Mouse (Mus musculus) E14TG2a.4 (cell line): ENCODE measurements around the gene Aff3.
A peak's percentile ranks its signal among the peaks of the same experiment; 100 is the strongest.

ENCODE experiments used
- H3K27me3 ChIP-seq: 2 replicates; pipeline ENCODE4 v1.6.1; 2014; ENCODE audit warnings: low read length, control low read depth; ENCODE audit not compliant: insufficient read depth
- H3K36me3 ChIP-seq: 2 replicates; pipeline ENCODE4 v1.6.1; 2014; ENCODE audit warnings: low read length, control low read depth; ENCODE audit not compliant: insufficient read depth
- H3K4me1 ChIP-seq: replicated peaks from 2 replicates; pipeline ENCODE4 v1.6.1; 2014; ENCODE audit warnings: low read depth, low read length, control low read depth
- H3K4me3 ChIP-seq: replicated peaks from 2 replicates; pipeline ENCODE4 v1.5.1; 2014; ENCODE audit warnings: mild to moderate bottlenecking, low read length
- H3K9me3 ChIP-seq: 2 replicates; pipeline ENCODE4 v1.6.1; 2014; ENCODE audit warnings: low read length, control low read depth
- CTCF ChIP-seq: conservative IDR thresholded peaks from 2 replicates; pipeline ENCODE4 v1.5.1; 2014; ENCODE audit warnings: low read length
- NANOG ChIP-seq: IDR thresholded peaks from 2 replicates; pipeline ENCODE4 v1.6.1; 2014; ENCODE audit warnings: borderline replicate concordance, low read length, mixed read lengths
- POU5F1 ChIP-seq: IDR thresholded peaks from 2 replicates; pipeline ENCODE4 v1.6.1; 2014; ENCODE audit warnings: low read length, borderline replicate concordance

Aff3 gene

GRCm38 (mm10) chr1:38252766-38253079 is 412.0 kb downstream of the Aff3 start:
- TF ChIP-seq POU5F1 (no peak), CTCF (peak; percentile 94), NANOG (no peak)
- H3K4me1 ChIP-seq = 0 out of 2 replicates have a peak, but pooled peaks cover 6% of the 10 kb centered on the region
- no peaks in the 10 kb centered on the region; the same call in 1 of the 2 replicates for H3K27me3 ChIP-seq
- H3K4me3 ChIP-seq = no peak overlapping the region
- H3K9me3 ChIP-seq = peaks cover 4% of the 10 kb centered on the region; the same call in 1 of the 2 replicates
- H3K36me3 ChIP-seq = no peaks in the 10 kb centered on the region

GRCm38 (mm10) chr1:38252031-38252765 is 412.6 kb downstream of the Aff3 start:
- TF ChIP-seq CTCF (no peak), NANOG (no peak), POU5F1 (no peak)
- H3K27me3 ChIP-seq = no peaks in the 10 kb centered on the region
- H3K4me1 ChIP-seq = 0 out of 2 replicates have a peak, but pooled peaks cover 6% of the 10 kb centered on the region
- peaks cover 4% of the 10 kb centered on the region; the same call in 1 of the 2 replicates for H3K9me3 ChIP-seq
- H3K4me3 ChIP-seq = no peak overlapping the region
- no peaks in the 10 kb centered on the region for H3K36me3 ChIP-seq

- H3K27me3 ChIP-seq = no peaks in the 10 kb centered on the region
- no peak overlapping the region for H3K4me3 ChIP-seq
- 0 out of 2 replicates have a peak, but pooled peaks cover 6% of the 10 kb centered on the region for H3K4me1 ChIP-seq
- no peaks in the 10 kb centered on the region for H3K36me3 ChIP-seq
- peaks cover 4% of the 10 kb centered on the region; the same call in 1 of the 2 replicates for H3K9me3 ChIP-seq
- no peak for TF ChIP-seq NANOG
- no peak for TF ChIP-seq POU5F1
- no peak for TF ChIP-seq CTCF
These were observed 413.3 kb downstream of the Aff3 start for GRCm38 (mm10) chr1:38251448-38251847.

GRCm38 (mm10) chr1:38250246-38250645 is 414.5 kb downstream of the Aff3 start:
- TF ChIP-seq POU5F1 (no peak), NANOG (no peak)
- H3K4me3 ChIP-seq = no peak overlapping the region

GRCm38 (mm10) chr1:38249561-38249960 is 415.2 kb downstream of the Aff3 start:
- TF ChIP-seq POU5F1 (no peak), CTCF (no peak), NANOG (no peak)
- Histone ChIP-seq H3K4me3 (no peak overlapping the region), H3K27me3 (no peaks in the 10 kb centered on the region), H3K4me1 (no peaks in the 10 kb centered on the region), H3K36me3 (no peaks in the 10 kb centered on the region), H3K9me3 (no peaks in the 10 kb centered on the region)

More at GRCm38 (mm10) chr1:38250246-38250645, 414.5 kb downstream of the Aff3 start:
- Histone ChIP-seq H3K9me3 (no peaks in the 10 kb centered on the region; the same call in 1 of the 2 replicates), H3K36me3 (no peaks in the 10 kb centered on the region), H3K4me1 (no peaks in the 10 kb centered on the region), H3K27me3 (no peaks in the 10 kb centered on the region)

GRCm38 (mm10) chr1:38248027-38248426 is 416.7 kb downstream of the Aff3 start:
- H3K4me1 ChIP-seq = no peaks in the 10 kb centered on the region
- H3K4me3 ChIP-seq = no peak overlapping the region
- H3K36me3 ChIP-seq = no peaks in the 10 kb centered on the region
- no peaks in the 10 kb centered on the region for H3K27me3 ChIP-seq
- no peaks in the 10 kb centered on the region for H3K9me3 ChIP-seq
- TF ChIP-seq CTCF = no peak
- TF ChIP-seq NANOG = no peak
- TF ChIP-seq POU5F1 = no peak

- H3K4me1 ChIP-seq = no peaks in the 10 kb centered on the region
- no peak for TF ChIP-seq NANOG
- no peaks in the 10 kb centered on the region for H3K9me3 ChIP-seq
- H3K4me3 ChIP-seq = no peak overlapping the region
- no peaks in the 10 kb centered on the region for H3K36me3 ChIP-seq
- H3K27me3 ChIP-seq = no peaks in the 10 kb centered on the region
These were observed 422.2 kb downstream of the Aff3 start for GRCm38 (mm10) chr1:38242559-38242958.

GRCm38 (mm10) chr1:38241801-38242200 is 423.0 kb downstream of the Aff3 start:
- H3K27me3 ChIP-seq = no peaks in the 10 kb centered on the region
- H3K9me3 ChIP-seq = no peaks in the 10 kb centered on the region
- TF ChIP-seq CTCF = no peak
- no peak for TF ChIP-seq NANOG
- TF ChIP-seq POU5F1 = no peak

GRCm38 (mm10) chr1:38241221-38241666 is 423.5 kb downstream of the Aff3 start:
- TF ChIP-seq CTCF (no peak), NANOG (no peak), POU5F1 (no peak)
- H3K27me3 ChIP-seq = no peaks in the 10 kb centered on the region
- no peak overlapping the region for H3K4me3 ChIP-seq
- H3K9me3 ChIP-seq = no peaks in the 10 kb centered on the region
- no peaks in the 10 kb centered on the region for H3K36me3 ChIP-seq
- H3K4me1 ChIP-seq = no peaks in the 10 kb centered on the region

More at GRCm38 (mm10) chr1:38241801-38242200, 423.0 kb downstream of the Aff3 start:
- Histone ChIP-seq H3K36me3 (no peaks in the 10 kb centered on the region), H3K4me1 (no peaks in the 10 kb centered on the region), H3K4me3 (no peak overlapping the region)
